Mouse (Mus musculus) CH12.LX (cell line): ENCODE measurements at regions not wholly inside any gene's neighbourhood (a gene's known extent, or its start where the extent isn't known, plus 50 kb on each side); places are given as distances from the start of the nearest gene placed in this dataset.

Experiments
- DNase-seq: peaks from one replicate; pipeline ENCODE4 v3.0.0-alpha.2; 2013; ENCODE audit errors: extremely low read depth
- H3K27ac ChIP-seq: 2 replicates; pipeline ENCODE4 v1.5.1; 2012; ENCODE audit warnings: low read depth, mild to moderate bottlenecking, control low read depth, moderate library complexity; ENCODE audit not compliant: insufficient read depth
- H3K27me3 ChIP-seq: replicated peaks from 2 replicates; pipeline ENCODE3; 2012; ENCODE audit warnings: inconsistent platforms
- H3K36me3 ChIP-seq, 2 experiments: replicated peaks in 1 of 2; 2 replicates each; pipeline versions ENCODE3 to v1.6.1; 2012; ENCODE audit warnings: inconsistent platforms in 1 of 2, low read length in 1 of 2, mild to moderate bottlenecking in 1 of 2, mixed read lengths in 1 of 2, moderate library complexity in 1 of 2; ENCODE audit not compliant: control insufficient read depth in 1 of 2, insufficient read depth in 1 of 2
- H3K4me1 ChIP-seq, 2 experiments: 2 replicates each; pipeline ENCODE4 v1.6.1; 2012; ENCODE audit warnings: inconsistent platforms in 1 of 2, moderate library complexity in 1 of 2; ENCODE audit not compliant: insufficient read depth in 2 of 2, control insufficient read depth in 1 of 2
- H3K4me2 ChIP-seq: 2 replicates; pipeline ENCODE4 v1.6.1; 2012; ENCODE audit warnings: low read depth, mild to moderate bottlenecking, control low read depth; ENCODE audit not compliant: poor library complexity, insufficient read depth, severe bottlenecking
- H3K4me3 ChIP-seq, 3 experiments: fragments of 150-350 bp in 1 of 3; sonication (generic) in 1 of 3; replicated peaks in 1 of 3; 2 replicates each; pipeline versions ENCODE3 to v1.5.1; 2011 to 2012; ENCODE audit warnings: low read depth in 2 of 3, low read length in 2 of 3, mild to moderate bottlenecking in 2 of 3, moderate library complexity in 2 of 3, control low read depth in 1 of 3, improper control_type of control experiment in 1 of 3, inconsistent platforms in 1 of 3, mixed read lengths in 1 of 3; ENCODE audit not compliant: poor library complexity in 1 of 3
- H3K79me2 ChIP-seq: replicated peaks from 2 replicates; pipeline ENCODE4 v1.6.1; 2012; ENCODE audit warnings: mild to moderate bottlenecking, moderate library complexity; ENCODE audit not compliant: control insufficient read depth, poor library complexity, insufficient read depth, severe bottlenecking; ENCODE audit errors: extremely low read depth
- H3K9ac ChIP-seq: 2 replicates; pipeline ENCODE4 v1.6.1; 2012; ENCODE audit warnings: low read depth, mild to moderate bottlenecking, control low read depth, moderate library complexity; ENCODE audit not compliant: insufficient read depth
- H3K9me3 ChIP-seq: replicated peaks from 2 replicates; pipeline ENCODE3; 2012; ENCODE audit warnings: low read length, inconsistent platforms, mixed read lengths
- CHD1 ChIP-seq: IDR thresholded peaks from 2 replicates; pipeline ENCODE4 v1.6.1; 2012; ENCODE audit warnings: low read depth, low read length, improper control_type of control experiment, inconsistent platforms
- CTCF ChIP-seq, 2 experiments: IDR thresholded peaks in 1 of 2; conservative IDR thresholded peaks in 1 of 2; 2 replicates each; pipeline ENCODE4 v1.5.1; 2011 to 2012; ENCODE audit warnings: low read depth in 2 of 2, low read length in 2 of 2, improper control_type of control experiment in 1 of 2, inconsistent platforms in 1 of 2, mild to moderate bottlenecking in 1 of 2, moderate library complexity in 1 of 2
- ELF1 ChIP-seq: IDR thresholded peaks from 2 replicates; pipeline ENCODE4 v1.6.1; 2014; ENCODE audit warnings: low read depth, mild to moderate bottlenecking, inconsistent platforms, low read length, improper control_type of control experiment
- EP300 ChIP-seq: IDR thresholded peaks from 2 replicates; pipeline ENCODE4 v1.6.1; 2011; ENCODE audit warnings: low read length, improper control_type of control experiment
- ETS1 ChIP-seq: conservative IDR thresholded peaks from 2 replicates; pipeline ENCODE4 v1.6.1; 2012; ENCODE audit warnings: low read depth, mild to moderate bottlenecking, inconsistent platforms, low read length, improper control_type of control experiment, moderate library complexity
- IRF4 ChIP-seq: IDR thresholded peaks from 2 replicates; pipeline ENCODE4 v1.6.1; 2014; ENCODE audit warnings: low read depth, mild to moderate bottlenecking, inconsistent platforms, low read length, improper control_type of control experiment
- JUND ChIP-seq: conservative IDR thresholded peaks from 2 replicates; pipeline ENCODE4 v1.6.1; 2011; ENCODE audit warnings: low read depth, low read length, improper control_type of control experiment
- MAX ChIP-seq: IDR thresholded peaks from 2 replicates; pipeline ENCODE4 v1.6.1; 2011; ENCODE audit warnings: low read length, improper control_type of control experiment
- MEF2A ChIP-seq: IDR thresholded peaks from 2 replicates; pipeline ENCODE4 v1.6.1; 2014; ENCODE audit warnings: low read depth, mild to moderate bottlenecking, inconsistent platforms, low read length, improper control_type of control experiment, borderline replicate concordance
- MYC ChIP-seq: IDR thresholded peaks from 2 replicates; pipeline ENCODE4 v1.6.1; 2011; ENCODE audit warnings: low read depth, mild to moderate bottlenecking, improper control_type of control experiment, low read length
- NRF1 ChIP-seq: IDR thresholded peaks from 2 replicates; pipeline ENCODE4 v1.6.1; 2014; ENCODE audit warnings: low read depth, mild to moderate bottlenecking, inconsistent platforms, low read length, improper control_type of control experiment, moderate library complexity
- SIN3A ChIP-seq: IDR thresholded peaks from 2 replicates; pipeline ENCODE4 v1.6.1; 2012; ENCODE audit warnings: low read length, improper control_type of control experiment, inconsistent platforms
- SMC3 ChIP-seq: IDR thresholded peaks from 2 replicates; pipeline ENCODE4 v1.6.1; 2011; ENCODE audit warnings: low read depth, low read length, improper control_type of control experiment
- TBP ChIP-seq: conservative IDR thresholded peaks from 2 replicates; pipeline ENCODE4 v1.6.1; 2011; ENCODE audit warnings: low read depth, low read length, improper control_type of control experiment
- UBTF ChIP-seq: IDR thresholded peaks from 2 replicates; pipeline ENCODE4 v1.6.1; 2012; ENCODE audit warnings: low read depth, mild to moderate bottlenecking, inconsistent platforms, low read length, improper control_type of control experiment, moderate library complexity
- dilution Hi-C: fragments of 300-500 bp; cut with MboI; formaldehyde crosslinking; loops from 2 replicates; pipeline ENCODE4 v1.14.3; 2020; ENCODE audit warnings: low sequenced_read_pairs; ENCODE audit not compliant: extremely low pct_unique_long_range_greater_than_20kb, extremely low pct_ligation_motif_present
- in situ Hi-C: fragments of 300-500 bp; cut with MboI; formaldehyde crosslinking; loops from 3 replicates; pipeline ENCODE4 v1.14.3; 2019; ENCODE audit warnings: low sequenced_read_pairs, low pct_ligation_motif_present, low pct_unique_long_range_greater_than_20kb, mixed read lengths

- in situ Hi-C loops (no loop called here), dilution Hi-C loops (no loop called here)
- no peak for DNase-seq
- Histone ChIP-seq H3K4me1 (no peaks in the 10 kb centered on the region; a peak in 1 of 4 replicates), H3K4me3 (no peak overlapping the region), H3K9me3 (no peaks in the 10 kb centered on the region), H3K27me3 (no peaks in the 10 kb centered on the region), H3K4me2 (no peak overlapping the region; the same call in 1 of the 2 replicates), H3K9ac (no peak overlapping the region), H3K79me2 (no peaks in the 10 kb centered on the region), H3K36me3 (no peaks in the 10 kb centered on the region), H3K27ac (no peak overlapping the region)
- peak; percentile 14; the same call in 1 of the 2 replicates for TF ChIP-seq SMC3
- TF ChIP-seq MAX = no peak
- TF ChIP-seq CTCF (conservative IDR thresholded peaks at IDR 0.05 in 1 of 2, IDR thresholded peaks at IDR 0.05 in 1 of 2; ENCODE audit: low read depth in 2 of 2, low read length in 2 of 2) = peak in 1 of 2 experiments; percentile 25; a peak in 1 of 4 replicates
- TF ChIP-seq IRF4 = no peak
- no peak for TF ChIP-seq SIN3A
- TF ChIP-seq MEF2A = no peak
Measured at GRCm38 (mm10) chr15:13597856-13598255, 424.4 kb upstream of the Cdh6 start.

- H3K36me3 ChIP-seq = no peaks in the 10 kb centered on the region
- in situ Hi-C loops (no loop called here), dilution Hi-C loops (no loop called here)
- H3K4me1 ChIP-seq = no peaks in the 10 kb centered on the region; a peak in 2 of 4 replicates
- no peak overlapping the region for H3K27ac ChIP-seq
- no peak overlapping the region for H3K4me3 ChIP-seq
- no peaks in the 10 kb centered on the region for H3K9me3 ChIP-seq
- no peaks in the 10 kb centered on the region for H3K27me3 ChIP-seq
- TF ChIP-seq ELF1 (no peak), NRF1 (no peak), JUND (no peak)
- TF ChIP-seq, all 38 proteins: peak for 0
- DNase-seq = no peak
- Histone ChIP-seq H3K79me2 (no peaks in the 10 kb centered on the region), H3K9ac (no peak overlapping the region), H3K4me2 (no peak overlapping the region)
Measured at GRCm38 (mm10) chr15:13593823-13594222, 420.3 kb upstream of the Cdh6 start.

GRCm38 (mm10) chr15:13590864-13591263, 417.4 kb upstream of the Cdh6 start:
- dilution Hi-C loops = no loop called here
- Histone ChIP-seq H3K27me3 (no peaks in the 10 kb centered on the region), H3K36me3 (no peaks in the 10 kb centered on the region), H3K4me2 (no peak overlapping the region), H3K4me3 (no peak overlapping the region), H3K4me1 (peaks cover 0 to 7% of the 10 kb centered on the region in 2 experiments; a peak in 1 of 4 replicates), H3K27ac (no peak overlapping the region), H3K9me3 (no peaks in the 10 kb centered on the region), H3K9ac (no peak overlapping the region), H3K79me2 (no peaks in the 10 kb centered on the region)
- in situ Hi-C loops = no loop called here
- no peak for DNase-seq
- TF ChIP-seq MYC (no peak), UBTF (no peak), ETS1 (no peak), CHD1 (no peak), ELF1 (no peak), EP300 (no peak), NRF1 (no peak), TBP (no peak)
